Mouse (Mus musculus) CH12.LX (cell line): ENCODE results near the gene Barx1.

ENCODE experiments used
- ETS1 ChIP-seq: conservative IDR thresholded peaks from 2 replicates; pipeline ENCODE4 v1.6.1; 2012; ENCODE audit warnings: low read depth, mild to moderate bottlenecking, inconsistent platforms, low read length, improper control_type of control experiment, moderate library complexity
- NRF1 ChIP-seq: IDR thresholded peaks from 2 replicates; pipeline ENCODE4 v1.6.1; 2014; ENCODE audit warnings: low read depth, mild to moderate bottlenecking, inconsistent platforms, low read length, improper control_type of control experiment, moderate library complexity

GRCm38 (mm10) chr13:48643991-48644390 is 18.8 kb upstream of the Barx1 start:
- no peak for TF ChIP-seq NRF1
- TF ChIP-seq ETS1 = no peak
